16 mouse cellular contexts compared by ENCODE assay signal in genomic region chr17:88326740-88327123, GRCm38 (mm10).
DNase-seq lines count a peak whose midpoint lies in the region; ATAC-seq and TF ChIP-seq lines count a peak whose summit lies in the region.
"Had no signal": no experiment of that assay in that cellular context is flagged by ENCODE, and none has a peak within 500 bp of the region (broad histone marks: within the 10 kb centered on the region; RNA-seq: fewer than 3 reads in every experiment).

No protein-coding gene starts in this region.

- H3K4me3 ChIP-seq in forebrain, embryonic 14.5 days (ENCODE audit: low read depth, low read length) = no peak overlapping the region
- H3K4me3 ChIP-seq in forebrain, embryonic 16.5 days (replicated peaks; ENCODE audit: low read length) = no peak overlapping the region
- H3K4me3 ChIP-seq in midbrain, embryonic 11.5 days (ENCODE audit: low read depth, low read length) = no peak overlapping the region
- no peak overlapping the region for H3K4me3 ChIP-seq in midbrain, postnatal 0 days (ENCODE audit: low read depth, low read length)
- no peak overlapping the region for H3K4me3 ChIP-seq in cortical plate, adult 2 months (ENCODE audit: insufficient read depth, low read length)
- H3K4me3 ChIP-seq in midbrain, embryonic 14.5 days (replicated peaks; ENCODE audit: low read depth, low read length) = no peak overlapping the region
- H3K4me3 ChIP-seq in liver, postnatal 0 days (ENCODE audit: low read depth, low read length) = no peak overlapping the region
- H3K4me3 ChIP-seq: heart, embryonic 13.5 days; megakaryocyte, embryonic 14.5 days; myocyte had no signal

- no peak for ATAC-seq in forebrain, embryonic 14.5 days
- ATAC-seq in forebrain, embryonic 16.5 days = no peak
- no peak for ATAC-seq in midbrain, embryonic 11.5 days (ENCODE audit: low FRiP score)
- ATAC-seq in midbrain, postnatal 0 days (ENCODE audit: low FRiP score) = no peak
- ATAC-seq in midbrain, embryonic 14.5 days (ENCODE audit: low FRiP score, low TSS enrichment) = no peak
- no peak for ATAC-seq in liver, postnatal 0 days

- DNase-seq in forebrain, embryonic 14.5 days (ENCODE audit: low spot score) = no peak
- DNase-seq in midbrain, embryonic 11.5 days (ENCODE audit: low spot score, missing footprints) = peak; percentile 91
- DNase-seq in midbrain, postnatal 0 days (ENCODE audit: low spot score) = no peak
- no peak for DNase-seq in midbrain, embryonic 14.5 days
- no peak for DNase-seq in liver, postnatal 0 days
- DNase-seq: cerebellum, adult 9-10 months; gastrocnemius, postnatal 10 days; heart, adult 18-20 months; lung, adult 2 months; thymus, adult 18-20 months had no signal

- no peak for TF ChIP-seq EP300 in liver, postnatal 0 days (IDR thresholded peaks at IDR 0.05; ENCODE audit: low read depth)

- peaks cover 11% of the 10 kb centered on the region for H3K4me1 ChIP-seq in forebrain, embryonic 14.5 days (ENCODE audit: control insufficient read depth, insufficient read depth, low read length)
- H3K4me1 ChIP-seq in forebrain, embryonic 16.5 days (replicated peaks; ENCODE audit: control insufficient read depth, insufficient read depth, low read length) = peaks cover 13% of the 10 kb centered on the region
- peaks cover 25% of the 10 kb centered on the region; the same call in 1 of the 2 replicates for H3K4me1 ChIP-seq in midbrain, embryonic 11.5 days (ENCODE audit: control insufficient read depth, insufficient read depth, low read length)
- H3K4me1 ChIP-seq in midbrain, postnatal 0 days (ENCODE audit: insufficient read depth, low read length) = peaks cover 9% of the 10 kb centered on the region; the same call in 1 of the 2 replicates
- H3K4me1 ChIP-seq in cortical plate, adult 2 months (ENCODE audit: control insufficient read depth, insufficient read depth, low read length) = no peaks in the 10 kb centered on the region
- H3K4me1 ChIP-seq in midbrain, embryonic 14.5 days (ENCODE audit: control insufficient read depth, insufficient read depth, low read length) = peaks cover 19% of the 10 kb centered on the region
- H3K4me1 ChIP-seq in liver, postnatal 0 days (ENCODE audit: insufficient read depth) = peaks cover 7% of the 10 kb centered on the region; the same call in 1 of the 2 replicates
- H3K4me1 ChIP-seq: megakaryocyte, embryonic 14.5 days had no signal

- 72% methylated on average over 4 of the region's 4 CpGs for WGBS in forebrain, embryonic 14.5 days
- 79% methylated on average over 4 of the region's 4 CpGs for whole genome bisulfite sequencing in forebrain, embryonic 16.5 days
- 62% methylated on average over 4 of the region's 4 CpGs for WGBS in midbrain, embryonic 11.5 days
- WGBS in midbrain, postnatal 0 days = 37% methylated on average over 4 of the region's 4 CpGs
- 22% methylated on average over 4 of the region's 4 CpGs for WGBS in midbrain, embryonic 14.5 days
- WGBS in liver, postnatal 0 days (ENCODE audit: insufficient replicate concordance) = 65% methylated on average over 4 of the region's 4 CpGs

- peak overlapping the region; percentile 52; the same call in 1 of the 2 replicates for H3K27ac ChIP-seq in forebrain, embryonic 14.5 days (ENCODE audit: low read depth, low read length)
- no peak overlapping the region for H3K27ac ChIP-seq in forebrain, embryonic 16.5 days (ENCODE audit: low read length)
- H3K27ac ChIP-seq in midbrain, embryonic 11.5 days (ENCODE audit: low read depth, low read length) = peak overlapping the region; percentile 59; the same call in 1 of the 2 replicates
- no peak overlapping the region for H3K27ac ChIP-seq in midbrain, postnatal 0 days (ENCODE audit: low read depth, low read length)
- H3K27ac ChIP-seq in cortical plate, adult 2 months (ENCODE audit: insufficient read depth, low read length) = peak overlapping the region; percentile 90
- H3K27ac ChIP-seq in midbrain, embryonic 14.5 days (replicated peaks; ENCODE audit: low read depth, low read length) = peak overlapping the region; percentile 50; the same call in 1 of the 2 replicates
- no peak overlapping the region for H3K27ac ChIP-seq in liver, postnatal 0 days (ENCODE audit: low read depth)
- H3K27ac ChIP-seq: heart, embryonic 13.5 days had no signal

- no peak overlapping the region for H3K4me2 ChIP-seq in forebrain, embryonic 14.5 days (ENCODE audit: low read length)
- H3K4me2 ChIP-seq in forebrain, embryonic 16.5 days (ENCODE audit: low read length) = no peak overlapping the region
- peak overlapping the region; percentile 7; the same call in 1 of the 2 replicates for H3K4me2 ChIP-seq in midbrain, embryonic 11.5 days
- H3K4me2 ChIP-seq in midbrain, postnatal 0 days (ENCODE audit: low read depth, low read length, poor library complexity, severe bottlenecking) = no peak overlapping the region
- no peak overlapping the region for H3K4me2 ChIP-seq in midbrain, embryonic 14.5 days (ENCODE audit: low read length)
- no peak overlapping the region for H3K4me2 ChIP-seq in liver, postnatal 0 days (ENCODE audit: low read depth, low read length)
- H3K4me2 ChIP-seq: heart, embryonic 13.5 days; liver, embryonic 11.5 days had no signal

- H3K9me3 ChIP-seq in forebrain, embryonic 14.5 days (replicated peaks; ENCODE audit: control insufficient read depth, low read length) = 0 out of 2 replicates have a peak, but pooled peaks cover 2% of the 10 kb centered on the region
- H3K9me3 ChIP-seq in forebrain, embryonic 16.5 days (ENCODE audit: control insufficient read depth, low read length) = no peaks in the 10 kb centered on the region
- no peaks in the 10 kb centered on the region; the same call in 1 of the 2 replicates for H3K9me3 ChIP-seq in midbrain, embryonic 11.5 days (ENCODE audit: control insufficient read depth, low read length)
- no peaks in the 10 kb centered on the region for H3K9me3 ChIP-seq in midbrain, postnatal 0 days (ENCODE audit: low read length)
- H3K9me3 ChIP-seq in midbrain, embryonic 14.5 days (ENCODE audit: control insufficient read depth, low read length) = peaks cover 5% of the 10 kb centered on the region; the same call in 1 of the 2 replicates
- peaks cover 5% of the 10 kb centered on the region; the same call in 1 of the 2 replicates for H3K9me3 ChIP-seq in liver, postnatal 0 days (ENCODE audit: low read length)

- H3K36me3 ChIP-seq in forebrain, embryonic 14.5 days (ENCODE audit: control insufficient read depth, insufficient read depth, low read length) = no peaks in the 10 kb centered on the region
- no peaks in the 10 kb centered on the region for H3K36me3 ChIP-seq in forebrain, embryonic 16.5 days (ENCODE audit: control insufficient read depth, insufficient read depth)
- no peaks in the 10 kb centered on the region; the same call in 1 of the 2 replicates for H3K36me3 ChIP-seq in midbrain, embryonic 11.5 days (ENCODE audit: control insufficient read depth, insufficient read depth, low read length)
- no peaks in the 10 kb centered on the region for H3K36me3 ChIP-seq in midbrain, postnatal 0 days (ENCODE audit: insufficient read depth, low read length)
- H3K36me3 ChIP-seq in midbrain, embryonic 14.5 days (ENCODE audit: control insufficient read depth, insufficient read depth, low read length) = no peaks in the 10 kb centered on the region
- no peaks in the 10 kb centered on the region for H3K36me3 ChIP-seq in liver, postnatal 0 days (replicated peaks; ENCODE audit: insufficient read depth, low read length)
- H3K36me3 ChIP-seq: heart, embryonic 13.5 days had no signal

- TF ChIP-seq CTCF in midbrain, postnatal 0 days (IDR thresholded peaks at IDR 0.05) = no peak
- TF ChIP-seq CTCF in cortical plate, adult 2 months (IDR thresholded peaks at IDR 0.05; ENCODE audit: extremely low read depth, insufficient read depth, low read length) = no peak
- TF ChIP-seq CTCF in liver, postnatal 0 days (IDR thresholded peaks at IDR 0.05; ENCODE audit: low read depth) = no peak

- no peak for TF ChIP-seq POLR2A in cortical plate, adult 2 months (IDR thresholded peaks at IDR 0.05; ENCODE audit: extremely low read depth, insufficient read depth, low read length)

- no peak overlapping the region for H3K9ac ChIP-seq in forebrain, embryonic 14.5 days (ENCODE audit: low read length)
- H3K9ac ChIP-seq in forebrain, embryonic 16.5 days (replicated peaks; ENCODE audit: low read depth, low read length) = no peak overlapping the region
- H3K9ac ChIP-seq in midbrain, embryonic 11.5 days (ENCODE audit: low read length) = no peak overlapping the region
- no peak overlapping the region for H3K9ac ChIP-seq in midbrain, postnatal 0 days (replicated peaks; ENCODE audit: low read length, poor library complexity, severe bottlenecking)
- H3K9ac ChIP-seq in midbrain, embryonic 14.5 days (replicated peaks; ENCODE audit: low read length) = no peak overlapping the region
- no peak overlapping the region for H3K9ac ChIP-seq in liver, postnatal 0 days (replicated peaks)
- H3K9ac ChIP-seq: heart, embryonic 13.5 days had no signal

- H3K27me3 ChIP-seq in forebrain, embryonic 14.5 days (replicated peaks; ENCODE audit: control insufficient read depth, insufficient read depth, low read length) = no peaks in the 10 kb centered on the region
- no peaks in the 10 kb centered on the region for H3K27me3 ChIP-seq in forebrain, embryonic 16.5 days (replicated peaks; ENCODE audit: control insufficient read depth, insufficient read depth, low read length)
- peaks cover 75% of the 10 kb centered on the region for H3K27me3 ChIP-seq in midbrain, embryonic 11.5 days (ENCODE audit: control insufficient read depth, insufficient read depth, low read length)
- 0 out of 2 replicates have a peak, but pooled peaks cover 3% of the 10 kb centered on the region for H3K27me3 ChIP-seq in midbrain, postnatal 0 days (ENCODE audit: insufficient read depth, low read length)
- H3K27me3 ChIP-seq in midbrain, embryonic 14.5 days (ENCODE audit: control insufficient read depth, insufficient read depth, low read length) = peaks cover 31% of the 10 kb centered on the region
- H3K27me3 ChIP-seq in liver, postnatal 0 days (ENCODE audit: insufficient read depth, low read length) = no peaks in the 10 kb centered on the region
- H3K27me3 ChIP-seq: heart, embryonic 13.5 days; megakaryocyte, embryonic 14.5 days had no signal

Comparison
In these comparisons a context has a peak if more than half of its experiments do, and no peak if none do; other contexts are left out.
1. H3K27ac ChIP-seq: peak in forebrain, embryonic 14.5 days (single experiment), midbrain, embryonic 11.5 days (single experiment), cortical plate, adult 2 months (single experiment) and midbrain, embryonic 14.5 days (single experiment); none in forebrain, embryonic 16.5 days (single experiment), midbrain, postnatal 0 days (single experiment) and liver, postnatal 0 days (single experiment).